Mouse (Mus musculus): ENCODE measurements around the gene Tmem170b.
"Not testable (repeated sequence)": the region's sequence is repeated elsewhere in the genome, so short reads cannot be mapped to it uniquely, and the experiment has no call there.

Gene Tmem170b

DNA sequence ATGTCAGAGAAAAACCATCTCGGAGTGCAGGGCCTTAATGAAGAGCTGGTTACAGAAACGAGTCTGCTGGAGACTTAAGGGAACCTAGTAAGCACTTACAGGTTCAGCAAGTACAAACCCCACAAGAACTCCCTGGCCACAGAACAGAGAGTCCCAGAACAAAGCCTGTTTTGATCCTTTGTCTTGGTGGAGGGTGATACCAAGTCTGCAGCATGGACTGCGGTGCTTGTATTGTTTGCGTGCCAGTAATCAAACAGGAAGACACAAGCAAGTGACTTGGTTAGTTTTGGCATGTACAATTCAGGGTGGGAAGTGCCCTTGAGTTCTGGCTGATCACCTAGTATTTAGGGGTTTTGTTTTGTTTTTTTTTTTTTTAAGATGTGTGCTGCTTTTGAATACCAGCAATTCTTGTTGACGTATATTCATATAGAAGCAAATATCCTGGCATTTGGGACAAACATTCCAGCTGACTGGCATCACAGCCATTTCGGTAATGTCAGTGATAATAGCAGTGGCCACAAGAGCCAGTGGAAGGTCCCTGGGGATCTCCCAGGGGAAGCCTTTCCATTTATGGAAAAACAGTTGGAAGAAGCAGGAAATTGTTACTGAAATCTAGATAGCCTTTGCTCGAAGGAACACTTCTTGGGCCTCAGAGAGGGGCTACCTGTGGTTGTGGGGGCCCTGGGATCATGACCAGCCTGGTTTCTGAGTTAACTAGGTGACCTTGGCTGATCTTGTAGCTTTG, 64.9 kb downstream of the Tmem170b start:
- no peak for DNase-seq

- DNase-seq: no peak
These were observed 65.5 kb downstream of the Tmem170b start for GRCm38 (mm10) chr13:41671136-41671705.

GRCm38 (mm10) chr13:41672904-41673303, 67.2 kb downstream of the Tmem170b start:
- not testable (repeated sequence) for DNase-seq

- no peak for DNase-seq
These were observed 67.8 kb downstream of the Tmem170b start for GRCm38 (mm10) chr13:41673541-41673940.

DNA sequence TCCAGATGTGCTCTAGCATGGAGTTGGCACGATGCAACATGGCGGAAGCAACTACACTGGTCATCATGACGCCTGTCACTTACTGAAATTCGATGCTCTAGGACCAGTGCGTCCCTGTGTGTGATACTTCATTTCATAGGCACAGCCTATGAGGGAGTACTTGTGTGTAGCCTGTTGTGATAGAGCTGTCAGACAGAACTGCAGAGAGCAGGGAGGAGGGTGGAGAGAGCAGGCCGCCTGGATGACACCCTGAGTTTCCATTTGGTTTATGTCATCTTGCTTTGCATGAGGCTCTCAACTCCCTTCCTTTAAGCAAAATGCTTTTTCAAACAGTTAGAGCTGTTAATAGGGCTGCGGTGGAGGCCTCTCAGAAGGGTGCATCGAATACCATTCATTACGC, 68.9 kb downstream of the Tmem170b start:
- DNase-seq: not testable (repeated sequence)

DNA sequence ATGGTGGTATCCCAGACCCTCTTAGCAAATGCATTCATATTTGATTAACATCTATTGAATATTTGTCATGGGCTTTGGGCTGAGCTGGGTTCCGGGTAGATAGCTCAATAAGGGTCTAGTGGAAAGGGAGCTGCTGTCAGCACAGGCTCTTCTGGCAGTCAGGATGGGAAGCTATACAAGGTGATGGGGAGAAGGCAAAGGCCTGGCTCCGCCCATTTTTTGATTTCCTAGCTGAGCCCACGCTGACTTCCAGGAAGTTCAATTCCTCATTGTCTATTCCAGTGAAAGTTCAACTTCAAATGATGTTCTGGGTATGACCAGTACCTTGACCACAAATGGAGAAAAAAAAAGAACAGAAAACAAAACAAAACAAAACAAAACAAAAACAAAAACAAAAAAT, 69.8 kb downstream of the Tmem170b start:
- DNase-seq: no peak

GRCm38 (mm10) chr13:41675966-41676835, 70.5 kb downstream of the Tmem170b start:
- no peak for DNase-seq

GRCm38 (mm10) chr13:41676836-41677186, 71.1 kb downstream of the Tmem170b start:
- DNase-seq: peak; percentile 73 to 87

DNA sequence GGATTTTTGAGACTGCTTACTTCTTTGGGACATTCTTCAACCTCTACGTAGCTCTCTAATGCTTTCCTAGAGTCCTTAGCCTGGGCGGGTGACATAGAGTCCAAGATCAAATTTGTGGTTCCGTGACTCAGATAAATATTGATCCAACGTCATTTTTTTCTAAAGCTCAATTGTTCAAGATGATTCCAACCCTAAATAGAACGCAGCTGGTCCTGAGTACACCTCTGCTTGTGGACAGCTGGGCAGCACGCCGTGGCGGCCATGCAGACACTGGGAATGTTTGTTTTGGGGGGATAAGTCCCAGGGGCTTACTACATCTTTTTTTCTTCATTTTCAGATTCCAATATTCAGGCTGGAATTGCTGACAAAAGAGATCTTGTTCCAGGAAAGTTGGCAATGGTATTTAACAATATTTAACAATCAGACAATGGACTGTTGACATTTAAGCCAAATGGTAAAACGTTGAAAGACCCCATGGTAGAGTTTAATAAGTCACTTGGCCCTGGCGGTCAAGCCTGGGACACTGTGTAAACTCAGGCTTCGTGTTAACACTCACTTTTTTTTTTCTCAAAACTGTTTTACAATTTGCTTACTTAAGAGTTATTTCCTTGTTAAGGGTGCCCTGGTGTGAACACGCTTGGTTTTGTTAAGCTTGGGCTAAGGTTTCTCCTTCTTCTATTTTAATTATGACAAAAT, 75.3 kb downstream of the Tmem170b start:
- DNase-seq: peak; percentile 55 to 61

DNA sequence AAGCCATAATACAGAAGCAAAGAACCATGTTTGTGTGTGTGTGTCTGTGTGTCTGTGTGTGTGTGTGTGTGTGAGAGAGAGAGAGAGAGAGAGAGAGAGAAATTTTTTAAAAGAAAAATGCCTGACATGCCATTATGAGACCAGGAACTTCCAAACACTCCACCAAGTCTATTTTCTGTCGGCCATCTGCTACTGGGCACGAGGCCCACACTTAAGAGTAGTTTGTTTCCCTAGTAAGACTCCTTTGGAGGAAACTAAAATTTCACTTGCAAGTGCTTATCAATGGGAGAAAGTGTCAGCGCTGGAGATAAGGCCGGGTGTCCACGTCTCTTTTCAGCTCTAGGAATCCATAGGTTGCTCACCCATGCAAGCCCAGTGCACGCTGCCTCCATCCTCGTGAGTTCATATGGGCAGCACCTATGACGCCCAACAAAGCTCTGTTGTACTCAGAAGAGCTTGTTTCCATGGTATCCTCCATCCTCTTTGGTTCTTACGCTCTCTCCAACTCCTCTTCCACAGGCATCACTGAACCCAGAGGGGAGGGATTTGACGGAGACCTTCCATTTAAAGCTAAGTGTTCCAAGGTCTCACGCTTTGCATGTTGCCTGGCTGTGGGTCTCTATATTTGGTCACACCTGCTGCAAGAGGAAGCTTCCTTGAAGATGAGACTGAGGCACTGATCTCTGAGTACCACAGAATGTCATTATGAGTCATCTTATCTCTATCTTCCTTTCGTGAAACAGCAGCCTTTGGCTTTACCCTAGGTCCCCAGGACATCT, 76.8 kb downstream of the Tmem170b start:
- DNase-seq: no peak

DNA sequence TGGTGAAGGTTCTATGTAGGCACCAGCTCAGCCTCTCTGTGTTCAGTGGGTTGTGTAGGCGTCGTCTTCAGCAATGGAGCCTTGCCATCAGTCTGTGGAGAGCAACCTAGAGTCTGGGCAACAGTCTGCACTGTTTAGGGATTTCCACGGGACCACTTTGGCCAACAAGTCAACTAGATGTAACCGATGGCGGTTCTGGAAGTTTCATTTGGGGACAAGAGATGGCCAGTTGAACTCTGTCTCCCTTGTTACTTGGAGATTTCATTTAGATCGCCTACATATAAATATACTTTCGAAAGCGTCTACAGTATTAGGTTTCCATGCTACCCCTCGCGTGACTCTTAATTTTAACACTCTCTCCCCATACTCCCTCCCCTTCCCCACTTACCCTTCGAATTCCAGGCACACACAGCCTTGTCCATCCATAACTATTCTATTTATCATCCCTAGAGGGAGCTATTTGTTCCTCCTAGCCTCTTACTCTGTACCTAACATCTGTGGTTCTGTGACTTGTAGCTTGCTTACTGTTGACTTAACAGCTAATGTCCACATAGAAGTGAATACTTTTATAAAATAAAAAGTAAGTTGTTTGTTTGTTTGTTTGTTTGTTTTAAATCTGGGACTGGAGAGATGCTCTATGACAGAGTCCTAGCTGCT, 77.8 kb downstream of the Tmem170b start:
- no peak for DNase-seq

- no peak for DNase-seq
These were observed 79.8 kb downstream of the Tmem170b start for GRCm38 (mm10) chr13:41685499-41685898.

DNA sequence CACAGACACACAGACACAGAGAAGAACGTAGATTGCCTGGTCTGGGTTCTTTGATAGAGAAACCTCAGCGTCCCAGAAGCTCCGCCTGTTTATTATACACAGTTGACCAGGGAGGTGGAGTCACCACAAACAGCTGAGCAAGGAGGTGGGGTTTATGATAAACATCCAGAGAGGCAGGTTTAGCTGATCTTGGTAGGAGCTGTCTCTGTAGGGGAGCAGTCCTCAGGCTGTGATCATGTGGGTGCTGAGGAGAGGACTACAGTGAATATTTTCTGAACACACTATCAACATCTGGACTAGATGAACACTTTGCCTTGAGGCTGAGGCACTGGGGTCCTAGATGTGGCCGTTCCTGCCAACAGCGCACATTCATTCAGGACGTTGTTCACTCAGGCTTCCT, 83.3 kb downstream of the Tmem170b start:
- peak; percentile 55 to 69 for DNase-seq

DNA sequence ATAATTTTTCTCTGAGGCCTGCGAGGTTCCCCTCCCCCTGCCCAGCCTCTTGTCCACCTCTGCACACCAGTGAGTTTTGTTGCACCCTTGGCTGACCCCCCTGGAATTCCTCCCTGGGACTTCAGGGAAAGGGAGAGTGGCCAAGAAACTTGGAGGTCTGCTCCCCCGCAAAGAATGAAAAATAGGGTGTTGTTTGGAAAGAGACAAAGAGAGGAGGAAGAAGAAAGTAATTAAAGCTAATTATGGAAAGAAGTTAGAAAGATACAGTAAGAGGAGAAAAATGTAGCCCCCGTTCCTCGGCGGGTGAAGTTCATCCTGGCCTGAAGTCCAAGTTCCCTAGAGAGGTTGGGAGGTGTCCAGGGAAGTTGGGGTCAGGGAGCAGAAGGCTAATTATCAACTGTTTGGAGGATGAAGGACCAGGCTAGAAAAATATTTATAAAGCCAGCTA, 83.9 kb downstream of the Tmem170b start:
- DNase-seq: peak; percentile 87 to 91

Data from kidney, adult 8-10 months (tissue).